ENCODE assay signal across 7 mouse cellular contexts in the genomic region with DNA sequence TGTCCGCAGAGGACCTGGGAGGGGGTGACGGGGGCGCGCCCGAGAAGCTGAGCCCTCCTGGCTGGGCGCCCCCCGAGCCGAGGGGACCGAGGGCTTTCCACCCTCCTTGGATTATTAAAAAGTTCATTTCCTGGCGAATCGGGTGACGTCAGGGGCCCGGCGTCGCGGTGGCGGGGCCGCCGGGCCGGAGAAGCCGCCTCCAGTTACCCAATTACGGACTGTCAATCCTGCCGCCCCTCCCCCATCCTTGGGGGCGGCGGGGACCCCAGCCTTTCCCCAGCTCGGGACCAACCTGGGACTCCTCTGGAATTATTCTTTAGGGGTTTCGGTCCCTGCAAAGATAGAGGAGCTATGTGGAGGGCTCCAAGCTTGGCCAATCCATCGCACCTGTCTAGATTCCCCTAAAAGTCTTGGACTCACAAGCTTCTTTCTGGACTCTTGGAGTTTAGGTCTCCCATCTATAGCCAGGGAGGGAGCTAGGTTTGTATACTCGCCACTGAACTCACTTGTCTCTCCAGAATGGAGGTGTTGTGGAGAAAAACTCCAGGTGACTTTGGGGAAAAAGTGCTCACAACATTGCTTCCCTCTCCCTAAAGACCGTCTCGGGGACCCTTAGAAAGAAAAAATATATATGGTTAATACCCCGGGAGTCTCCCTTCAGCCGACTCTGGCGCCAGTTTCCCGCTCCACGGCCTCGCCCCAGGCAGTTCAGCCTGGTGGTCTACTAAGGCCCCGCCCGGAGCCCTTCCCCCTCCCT. TPM values are rescaled to one million over a fixed set of nuclear protein-coding genes. Genes with fewer than 3 reads are reported as not detected.
DNase-seq lines count a peak whose midpoint lies in the region; ATAC-seq lines count a peak whose summit lies in the region.

No protein-coding gene starts in this region.

- H3K4me3 ChIP-seq in embryonic facial prominence, embryonic 14.5 days (ENCODE audit: low read depth, low read length) = peak overlapping the region; percentile 51
- peak overlapping the region; percentile 41 for H3K4me3 ChIP-seq in hindbrain, embryonic 11.5 days (ENCODE audit: low read depth, low read length)
- H3K4me3 ChIP-seq in liver, embryonic 15.5 days (replicated peaks) = peak overlapping the region; percentile 52
- H3K4me3 ChIP-seq in neural tube, embryonic 15.5 days (replicated peaks) = peak overlapping the region; percentile 39

- no peak for ATAC-seq in embryonic facial prominence, embryonic 14.5 days (ENCODE audit: low read depth)
- no peak for ATAC-seq in hindbrain, embryonic 11.5 days (ENCODE audit: low FRiP score)
- ATAC-seq in liver, embryonic 15.5 days (ENCODE audit: insufficient read depth) = no peak
- no peak for ATAC-seq in neural tube, embryonic 15.5 days (ENCODE audit: low FRiP score)

- H3K27me3 ChIP-seq in embryonic facial prominence, embryonic 14.5 days (replicated peaks; ENCODE audit: control insufficient read depth, insufficient read depth, low read length) = peaks cover 98% of the 10 kb centered on the region
- H3K27me3 ChIP-seq in hindbrain, embryonic 11.5 days (ENCODE audit: control insufficient read depth, insufficient read depth, low read length) = peaks cover 94% of the 10 kb centered on the region
- peaks cover 100% of the 10 kb centered on the region for H3K27me3 ChIP-seq in liver, embryonic 15.5 days
- H3K27me3 ChIP-seq in neural tube, embryonic 15.5 days (replicated peaks) = peaks cover 98% of the 10 kb centered on the region

- H3K4me2 ChIP-seq in embryonic facial prominence, embryonic 14.5 days (ENCODE audit: low read depth, low read length) = peak overlapping the region; percentile 77
- peak overlapping the region; percentile 60 for H3K4me2 ChIP-seq in hindbrain, embryonic 11.5 days (replicated peaks; ENCODE audit: low read depth, low read length)
- peak overlapping the region; percentile 75 for H3K4me2 ChIP-seq in liver, embryonic 15.5 days
- peak overlapping the region; percentile 49 for H3K4me2 ChIP-seq in neural tube, embryonic 15.5 days

- WGBS in embryonic facial prominence, embryonic 14.5 days = 3% methylated on average over 21 of the region's 39 CpGs
- 2% methylated on average over 38 of the region's 39 CpGs for WGBS in hindbrain, embryonic 11.5 days
- WGBS in liver, embryonic 15.5 days (ENCODE audit: insufficient replicate concordance) = 2% methylated on average over 39 of the region's 39 CpGs
- 1% methylated on average over 39 of the region's 39 CpGs for WGBS in neural tube, embryonic 15.5 days

- no peaks in the 10 kb centered on the region for H3K9me3 ChIP-seq in embryonic facial prominence, embryonic 14.5 days (ENCODE audit: control insufficient read depth, low read length)
- no peaks in the 10 kb centered on the region for H3K9me3 ChIP-seq in hindbrain, embryonic 11.5 days (ENCODE audit: control insufficient read depth, low read length)
- H3K9me3 ChIP-seq in liver, embryonic 15.5 days (replicated peaks) = no peaks in the 10 kb centered on the region
- H3K9me3 ChIP-seq in neural tube, embryonic 15.5 days (replicated peaks) = no peaks in the 10 kb centered on the region

- peak; percentile 61 for DNase-seq in R1 (ENCODE audit: low read depth, low spot score)
- no peak for DNase-seq in embryonic facial prominence, embryonic 14.5 days (ENCODE audit: low spot score)
- DNase-seq in hindbrain, embryonic 11.5 days (ENCODE audit: low spot score) = peak; percentile 62
- DNase-seq in adipocyte (ENCODE audit: low spot score) = no peak
- DNase-seq in spleen, adult 12 weeks (ENCODE audit: low spot score) = no peak

- H3K36me3 ChIP-seq in embryonic facial prominence, embryonic 14.5 days (ENCODE audit: control insufficient read depth, insufficient read depth, low read length) = no peaks in the 10 kb centered on the region
- no peaks in the 10 kb centered on the region for H3K36me3 ChIP-seq in hindbrain, embryonic 11.5 days (ENCODE audit: control insufficient read depth, insufficient read depth, low read length)
- H3K36me3 ChIP-seq in liver, embryonic 15.5 days (replicated peaks) = no peaks in the 10 kb centered on the region
- no peaks in the 10 kb centered on the region for H3K36me3 ChIP-seq in neural tube, embryonic 15.5 days

- peaks cover 16% of the 10 kb centered on the region for H3K4me1 ChIP-seq in embryonic facial prominence, embryonic 14.5 days (ENCODE audit: control insufficient read depth, insufficient read depth, low read length)
- peaks cover 29% of the 10 kb centered on the region for H3K4me1 ChIP-seq in hindbrain, embryonic 11.5 days (replicated peaks; ENCODE audit: control insufficient read depth, insufficient read depth, low read length)
- H3K4me1 ChIP-seq in liver, embryonic 15.5 days (replicated peaks) = peaks cover 57% of the 10 kb centered on the region
- H3K4me1 ChIP-seq in neural tube, embryonic 15.5 days = peaks cover 47% of the 10 kb centered on the region

- H3K27ac ChIP-seq in embryonic facial prominence, embryonic 14.5 days (replicated peaks; ENCODE audit: low read depth, low read length) = peak overlapping the region; percentile 76
- H3K27ac ChIP-seq in hindbrain, embryonic 11.5 days (ENCODE audit: low read depth, low read length) = no peak overlapping the region
- H3K27ac ChIP-seq in liver, embryonic 15.5 days (replicated peaks) = no peak overlapping the region
- H3K27ac ChIP-seq in neural tube, embryonic 15.5 days (replicated peaks) = no peak overlapping the region

- H3K9ac ChIP-seq in embryonic facial prominence, embryonic 14.5 days (ENCODE audit: low read depth, low read length) = peak overlapping the region; percentile 66
- H3K9ac ChIP-seq in hindbrain, embryonic 11.5 days (ENCODE audit: low read depth, low read length) = no peak overlapping the region
- H3K9ac ChIP-seq in liver, embryonic 15.5 days = no peak overlapping the region
- no peak overlapping the region for H3K9ac ChIP-seq in neural tube, embryonic 15.5 days (replicated peaks)

RNA-seq across cellular contexts. Expression of a gene that starts 3.8 kb away (rescaled TPM):
- 27.1 and 31.6 TPM in 2 replicates for polyA plus RNA-seq in embryonic facial prominence, embryonic 14.5 days (2014; fragmentation: Nextera tagmentation; extraction: Ambion mirVana)
- 18.2 and 26.3 TPM in 2 replicates for polyA plus RNA-seq in hindbrain, embryonic 11.5 days (2014; fragmentation: Nextera tagmentation; extraction: Ambion mirVana)
- 3.5 and 5.2 TPM in 2 replicates for polyA plus RNA-seq in liver, embryonic 15.5 days (2015; fragmentation: Nextera tagmentation; extraction: Ambion mirVana)
- 7.2 and 14.3 TPM in 2 replicates for polyA plus RNA-seq in neural tube, embryonic 15.5 days (2015; fragmentation: Nextera tagmentation; extraction: Ambion mirVana)

RNA-seq across cellular contexts. Expression of a gene that starts 24.6 kb away (rescaled TPM):
- not detected in 2 replicates for polyA plus RNA-seq in embryonic facial prominence, embryonic 14.5 days (2014; fragmentation: Nextera tagmentation; extraction: Ambion mirVana)
- polyA plus RNA-seq in hindbrain, embryonic 11.5 days (2014; fragmentation: Nextera tagmentation; extraction: Ambion mirVana) = not detected in 2 replicates
- polyA plus RNA-seq in liver, embryonic 15.5 days (2015; fragmentation: Nextera tagmentation; extraction: Ambion mirVana) = not detected in 2 replicates
- polyA plus RNA-seq in neural tube, embryonic 15.5 days (2015; fragmentation: Nextera tagmentation; extraction: Ambion mirVana) = not detected in 2 replicates

Comparison
In these comparisons a context has a peak if more than half of its experiments do, and no peak if none do; other contexts are left out.
1. DNase-seq: peak in R1 (single experiment) and hindbrain, embryonic 11.5 days (single experiment); none in embryonic facial prominence, embryonic 14.5 days (single experiment), adipocyte (single experiment) and spleen, adult 12 weeks (single experiment).
2. Peak in every context shown above with its lines, with median percentiles within 50 percentile points of each other: H3K4me2 ChIP-seq and H3K4me3 ChIP-seq.